Mouse (Mus musculus) common myeloid progenitor, adult 5-6 weeks (primary cell): ENCODE measurements around the gene Ciapin1. TPM values are rescaled to one million over a fixed set of nuclear protein-coding genes. Genes with fewer than 3 reads are reported as not detected.

Experiments
- ATAC-seq: replicated peaks from 2 replicates; pipeline ENCODE4 v1.8.0; 2016; ENCODE audit warnings: low read depth, mild to moderate bottlenecking, moderate TSS enrichment, inconsistent platforms; ENCODE audit not compliant: poor library complexity, severe bottlenecking
- total RNA-seq: library from RNA; stranded (forward); fragments of 200-1000, 187-1606 nt; gene quantifications from 2 replicates; pipeline ENCODE4 v1.2.3, GENCODE M21; 2017

The Ciapin1 gene
- total RNA-seq, 1 experiment from 2014 or later, result 34.1 TPM

- ATAC-seq, result no peak
Observed at GRCm38 (mm10) chr8:94781155-94781837, 56.9 kb downstream of the Ciapin1 start.

GRCm38 (mm10) chr8:94780491-94781154 is 57.5 kb downstream of the Ciapin1 start:
- no peak for ATAC-seq

DNA sequence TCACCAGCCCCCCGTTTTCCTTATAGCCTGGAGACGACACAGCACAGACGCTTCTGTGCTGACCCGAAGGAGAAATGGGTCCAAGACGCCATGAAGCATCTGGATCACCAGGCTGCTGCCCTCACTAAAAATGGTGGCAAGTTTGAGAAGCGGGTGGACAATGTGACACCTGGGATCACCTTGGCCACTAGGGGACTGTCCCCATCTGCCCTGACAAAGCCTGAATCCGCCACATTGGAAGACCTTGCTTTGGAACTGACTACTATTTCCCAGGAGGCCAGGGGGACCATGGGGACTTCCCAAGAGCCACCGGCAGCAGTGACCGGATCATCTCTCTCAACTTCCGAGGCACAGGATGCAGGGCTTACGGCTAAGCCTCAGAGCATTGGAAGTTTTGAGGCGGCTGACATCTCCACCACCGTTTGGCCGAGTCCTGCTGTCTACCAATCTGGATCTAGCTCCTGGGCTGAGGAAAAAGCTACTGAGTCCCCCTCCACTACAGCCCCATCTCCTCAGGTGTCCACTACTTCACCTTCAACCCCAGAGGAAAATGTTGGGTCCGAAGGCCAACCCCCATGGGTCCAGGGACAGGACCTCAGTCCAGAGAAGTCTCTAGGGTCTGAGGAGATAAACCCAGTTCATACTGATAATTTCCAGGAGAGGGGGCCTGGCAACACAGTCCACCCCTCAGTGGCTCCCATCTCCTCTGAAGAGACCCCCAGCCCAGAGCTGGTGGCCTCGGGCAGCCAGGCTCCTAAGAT is 58.4 kb downstream of the Ciapin1 start:
- ATAC-seq, result no peak

DNA sequence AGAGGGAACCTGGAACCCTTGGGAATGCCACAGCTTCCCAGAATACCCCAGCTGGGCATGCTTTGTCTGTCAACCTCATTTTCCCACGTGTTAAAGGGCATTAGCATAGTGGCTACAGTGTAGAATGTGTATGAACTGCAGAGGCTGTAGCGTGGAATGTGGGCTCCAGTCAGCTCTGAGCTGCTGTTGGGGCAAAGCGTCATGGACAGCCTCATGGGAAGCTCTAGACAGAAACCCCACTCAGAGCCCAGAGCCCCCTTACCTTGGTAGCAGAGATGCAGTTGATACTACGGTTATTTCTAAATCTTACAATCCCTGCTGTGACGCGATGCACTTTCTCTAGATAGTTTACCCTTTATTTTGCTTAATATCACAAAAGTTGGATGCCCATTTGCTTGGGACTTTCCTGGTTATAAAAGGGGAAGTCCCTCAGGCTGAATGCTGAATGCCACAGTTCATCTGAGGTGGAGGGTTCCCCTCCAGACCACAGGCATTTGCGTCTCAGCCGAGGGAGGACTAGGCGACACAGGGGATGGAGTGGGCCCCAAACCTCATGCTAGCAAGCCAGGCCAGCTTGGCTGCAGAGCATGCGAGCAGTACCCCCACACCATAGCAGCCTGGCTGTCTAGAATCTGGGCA is 59.1 kb downstream of the Ciapin1 start:
- peak; percentile 85 for ATAC-seq

- peak; percentile 40 for ATAC-seq
Observed at GRCm38 (mm10) chr8:94778473-94778872, 59.7 kb downstream of the Ciapin1 start.

GRCm38 (mm10) chr8:94778036-94778435 is 60.1 kb downstream of the Ciapin1 start:
- no peak for ATAC-seq

DNA sequence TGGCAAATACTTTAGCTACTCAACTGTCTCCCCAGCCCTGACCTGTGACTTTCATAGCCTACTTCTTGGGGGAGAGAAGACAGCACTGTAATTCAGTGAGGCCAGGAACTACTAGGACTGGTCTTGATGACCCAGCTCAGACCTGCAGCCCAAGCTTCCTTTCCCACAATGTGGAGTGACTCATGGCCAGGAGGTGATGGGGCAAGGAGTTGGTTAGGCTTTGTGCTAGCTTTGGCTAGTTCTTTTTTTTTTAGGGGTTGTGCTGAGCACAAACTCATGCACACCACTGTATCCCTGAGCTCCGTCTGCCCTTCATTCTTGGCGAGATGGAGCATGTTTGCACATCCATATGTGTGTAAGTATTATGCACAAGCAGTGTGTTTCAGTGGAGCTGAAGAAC is 61.8 kb downstream of the Ciapin1 start:
- ATAC-seq, result no peak

GRCm38 (mm10) chr8:94774601-94775000 is 63.6 kb downstream of the Ciapin1 start:
- no peak for ATAC-seq

- ATAC-seq, result no peak
Observed at GRCm38 (mm10) chr8:94773700-94774171, 64.4 kb downstream of the Ciapin1 start.

DNA sequence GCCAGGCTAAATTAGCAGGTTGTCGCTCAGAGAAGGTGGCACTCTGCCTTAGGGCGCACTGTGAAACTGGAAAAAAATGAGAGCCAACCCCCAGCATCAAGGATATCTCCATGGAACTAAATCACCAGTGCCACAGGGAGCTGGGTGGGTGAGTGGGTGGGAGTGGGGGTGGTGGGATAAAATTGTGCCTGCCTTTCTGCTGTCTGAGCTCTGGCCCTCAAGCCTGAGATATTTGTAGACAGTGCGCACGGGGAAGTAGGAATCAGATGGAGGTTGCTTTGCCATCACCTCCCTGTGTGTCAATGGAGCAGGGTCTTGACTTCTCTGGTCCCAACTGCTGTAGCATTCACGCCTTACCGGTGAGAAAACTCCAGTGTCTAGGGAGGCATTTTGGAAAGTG is 65.1 kb downstream of the Ciapin1 start:
- no peak for ATAC-seq

DNA sequence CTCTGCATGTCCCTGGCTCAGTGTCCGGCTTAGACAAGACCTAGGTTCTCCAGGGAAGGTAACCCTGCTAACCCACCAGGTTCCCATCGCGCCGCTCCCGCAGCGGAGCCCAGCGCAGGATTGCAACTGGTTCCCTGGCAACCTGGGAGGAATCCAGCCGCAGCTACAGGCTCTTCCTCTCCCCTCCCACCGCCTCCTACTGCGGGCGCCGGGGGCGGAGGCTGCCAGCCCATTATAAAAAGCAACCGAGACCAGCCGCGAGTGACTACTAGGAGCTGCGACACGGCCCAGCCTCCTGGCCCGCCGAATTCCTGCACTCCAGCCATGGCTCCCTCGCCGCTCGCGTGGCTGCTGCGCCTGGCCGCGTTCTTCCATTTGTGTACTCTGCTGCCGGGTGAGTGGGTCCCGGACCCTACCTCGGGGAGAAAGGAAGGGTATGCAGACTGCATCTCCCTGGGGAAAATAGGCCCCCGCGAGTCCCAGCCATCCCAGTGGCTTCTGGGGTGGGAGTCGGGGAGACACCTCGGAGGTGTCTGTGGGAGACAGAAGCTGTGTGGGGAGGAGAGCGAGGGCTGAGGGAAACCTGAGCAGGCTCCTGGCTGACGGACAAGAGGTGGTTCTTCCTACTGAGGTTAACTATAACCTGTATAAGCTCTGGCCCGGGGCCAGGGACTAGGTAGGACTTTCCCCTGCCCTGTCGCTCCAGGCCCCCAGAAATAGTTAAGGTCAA is 66.1 kb downstream of the Ciapin1 start, which contains the start of gene Cx3cl1:
Gene Cx3cl1 (plus strand): TSS at position 69 of the 730 bp plus-strand sequence.
- peak; percentile 85 for ATAC-seq

DNA sequence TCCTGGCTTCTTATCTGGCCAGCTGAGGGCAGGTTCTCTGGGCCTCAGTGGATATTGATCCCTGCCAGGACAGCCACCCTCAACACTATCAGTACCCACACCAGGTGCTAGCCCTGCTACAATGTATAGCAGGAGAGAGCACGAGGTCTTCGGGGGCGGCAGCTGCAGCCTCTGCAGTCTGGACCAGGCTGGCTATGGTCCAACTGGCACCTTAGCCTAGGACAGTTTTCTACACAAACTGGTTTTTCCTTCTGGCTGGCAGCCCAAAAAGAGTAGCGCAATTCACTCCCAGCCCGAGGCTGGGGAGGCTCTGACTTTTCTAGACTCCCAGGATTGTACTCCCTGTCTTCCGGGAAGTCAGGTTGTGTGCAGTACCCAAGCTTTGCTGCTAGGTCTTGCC is 67.2 kb downstream of the Ciapin1 start:
- ATAC-seq, result 0 out of 2 replicates have a peak, but pooled peaks have one; percentile 19

Other genes starting within 250 kb of the Ciapin1 start
- gene Rspry1, start 236.4 kb downstream of the Ciapin1 start, total RNA-seq, result 37.1 and 42.9 TPM in 2 replicates
- gene Fam192a, start 236.4 kb downstream of the Ciapin1 start, total RNA-seq, result 104 and 157 TPM in 2 replicates
- gene Arl2bp, start 171.8 kb downstream of the Ciapin1 start, total RNA-seq, result 126 and 144 TPM in 2 replicates
- gene Pllp, start 142.1 kb downstream of the Ciapin1 start, total RNA-seq, result not detected in 2 replicates
- gene Ccl22, start 92.8 kb downstream of the Ciapin1 start, total RNA-seq, result not detected in 2 replicates
- not detected in 2 replicates for gene Cx3cl1, start 66.3 kb downstream of the Ciapin1 start, total RNA-seq
- gene Ccl17, start 27.9 kb downstream of the Ciapin1 start, total RNA-seq, result 1.1 and 4.9 TPM in 2 replicates
- 16.8 and 30.8 TPM in 2 replicates for gene Coq9, start within 50 bp of the Ciapin1 start, total RNA-seq
- 51.3 and 54.3 TPM in 2 replicates for gene Polr2c, start 19.1 kb upstream of the Ciapin1 start, total RNA-seq
- gene Dok4, start 38.0 kb upstream of the Ciapin1 start, total RNA-seq, result 0.78 and 0.82 TPM in 2 replicates
- gene Ccdc102a, start 79.7 kb upstream of the Ciapin1 start, total RNA-seq, result 0.58 and 2.2 TPM in 2 replicates
- gene Adgrg5, start 85.3 kb upstream of the Ciapin1 start, total RNA-seq, result 0.05 TPM in 1 of 2 replicates, not detected in the other
- 293 and 407 TPM in 2 replicates for gene Adgrg1, start 136.4 kb upstream of the Ciapin1 start, total RNA-seq
- gene Adgrg3, start 179.3 kb upstream of the Ciapin1 start, total RNA-seq, result 144 and 156 TPM in 2 replicates
- gene Drc7, start 216.7 kb upstream of the Ciapin1 start, total RNA-seq, result 8.4 and 9.8 TPM in 2 replicates
- 17.5 and 24.6 TPM in 2 replicates for gene Katnb1, start 242.8 kb upstream of the Ciapin1 start, total RNA-seq